Mouse (Mus musculus) lung, postnatal 0 days (tissue): ENCODE measurements at regions not wholly inside any gene's neighbourhood (a gene's known extent, or its start where the extent isn't known, plus 50 kb on each side); places are given as distances from the start of the nearest gene placed in this dataset.

Experiments used
- CTCF ChIP-seq: IDR thresholded peaks from 2 replicates; pipeline ENCODE4 v1.5.1; 2016; ENCODE audit warnings: antibody characterized with exemption, mild to moderate bottlenecking
- EP300 ChIP-seq: IDR thresholded peaks from 2 replicates; pipeline ENCODE4 v1.6.1; 2016; ENCODE audit warnings: antibody characterized with exemption, mild to moderate bottlenecking, control low read depth

DNA sequence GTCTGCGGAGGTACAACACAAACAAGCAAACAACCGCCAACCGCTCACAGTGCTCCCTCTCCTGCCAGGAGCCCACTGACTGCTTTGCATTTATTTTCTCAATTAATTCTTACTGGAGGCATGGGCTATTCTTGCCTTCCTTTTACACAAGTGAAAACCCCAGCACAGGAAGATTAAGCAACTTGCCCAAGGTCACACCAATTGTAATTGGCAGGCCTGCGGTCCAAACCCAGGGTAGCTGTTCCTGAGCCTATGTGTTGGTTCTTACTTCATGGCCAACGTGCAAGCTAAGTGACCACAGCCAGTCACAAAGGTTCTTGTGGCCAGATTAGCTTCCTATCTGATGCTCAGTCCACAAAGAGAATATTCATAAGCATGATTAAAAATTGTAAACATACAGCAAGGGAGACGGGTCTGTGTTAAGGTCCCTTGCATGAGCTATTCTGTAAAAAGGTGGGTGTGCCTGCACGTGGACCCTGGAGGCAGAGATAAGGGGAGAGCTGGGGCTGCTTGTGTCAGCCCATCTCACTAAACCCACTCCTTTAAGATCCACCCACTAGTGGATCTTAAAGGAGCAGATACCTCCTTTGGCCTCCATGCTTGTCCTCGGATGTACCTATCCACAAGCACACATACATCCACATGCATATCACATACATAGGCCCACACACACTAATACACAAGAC, 190.2 kb upstream of the Jade1 start:
- TF ChIP-seq EP300 (no peak), CTCF (no peak)
